Mouse (Mus musculus): ENCODE results near the gene Kctd6.
"Not testable (repeated sequence)": the region's sequence is repeated elsewhere in the genome, so short reads cannot be mapped to it uniquely, and the experiment has no call there.

Gene Kctd6
- long read RNA-seq, experiment 1, transcript Kctd6-201 (3 exons, 1,650 nt) = major isoform, 13 of 15 reads
- long read RNA-seq, experiment 1, partial matches to known transcripts = 1 of 15 reads
- long read RNA-seq, experiment 1, other reads (novel, unspliced or antisense) = 1 of 15 reads
- long read RNA-seq, experiment 2, transcript Kctd6-201 (3 exons, 1,650 nt) = major isoform, 17 of 20 reads
- long read RNA-seq, experiment 2, partial matches to known transcripts = 1 of 20 reads
- long read RNA-seq, experiment 2, other reads (novel, unspliced or antisense) = 2 of 20 reads

DNA sequence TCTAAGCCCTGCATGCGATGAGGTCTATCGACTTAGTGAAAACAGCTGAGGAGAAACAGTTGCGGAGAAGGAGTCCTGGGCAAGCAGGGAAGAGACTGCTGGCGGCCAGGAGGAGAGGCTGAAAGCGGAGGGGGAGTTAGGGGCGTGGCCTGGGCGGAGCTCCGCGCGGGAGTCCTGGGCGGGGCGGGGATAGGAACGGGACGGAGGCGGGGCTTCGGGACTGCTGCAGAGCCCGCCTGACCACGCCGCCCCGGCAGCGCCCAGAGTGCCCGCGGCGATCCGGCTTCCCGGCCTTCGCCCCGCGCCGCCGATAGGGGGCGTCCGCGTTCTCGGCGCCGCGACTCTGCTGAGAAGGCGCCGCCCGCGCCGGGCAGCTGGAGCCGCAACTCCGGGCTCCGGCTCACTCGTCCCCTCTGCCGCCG lies at the start of gene Kctd6:
Gene Kctd6 (plus strand): TSS at position 338 of the 422 bp plus-strand sequence.
- intact Hi-C loops (cut with DNase I) = no loop called here

DNA sequence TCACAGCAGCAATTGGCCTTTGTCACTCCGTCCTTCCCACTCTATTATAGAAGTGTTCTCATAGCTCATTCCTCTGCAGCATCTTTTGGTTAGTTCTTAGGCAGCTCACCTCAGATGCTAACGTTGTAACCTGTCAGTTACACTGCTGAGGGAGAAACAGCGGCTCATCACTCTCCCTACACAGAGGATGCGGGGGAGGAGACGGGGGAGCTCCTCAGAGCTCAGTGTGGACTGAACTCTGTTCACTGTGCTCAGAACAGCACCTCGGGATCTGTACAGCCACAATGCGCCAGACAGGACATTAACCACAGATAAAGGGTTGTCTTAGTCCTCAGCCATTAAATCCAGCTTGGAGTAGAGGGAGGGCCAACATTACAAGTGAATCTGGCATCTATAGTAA lies 49.5 kb upstream of the Kctd6 start:
- intact Hi-C loops (cut with DNase I) = no loop called here

DNA sequence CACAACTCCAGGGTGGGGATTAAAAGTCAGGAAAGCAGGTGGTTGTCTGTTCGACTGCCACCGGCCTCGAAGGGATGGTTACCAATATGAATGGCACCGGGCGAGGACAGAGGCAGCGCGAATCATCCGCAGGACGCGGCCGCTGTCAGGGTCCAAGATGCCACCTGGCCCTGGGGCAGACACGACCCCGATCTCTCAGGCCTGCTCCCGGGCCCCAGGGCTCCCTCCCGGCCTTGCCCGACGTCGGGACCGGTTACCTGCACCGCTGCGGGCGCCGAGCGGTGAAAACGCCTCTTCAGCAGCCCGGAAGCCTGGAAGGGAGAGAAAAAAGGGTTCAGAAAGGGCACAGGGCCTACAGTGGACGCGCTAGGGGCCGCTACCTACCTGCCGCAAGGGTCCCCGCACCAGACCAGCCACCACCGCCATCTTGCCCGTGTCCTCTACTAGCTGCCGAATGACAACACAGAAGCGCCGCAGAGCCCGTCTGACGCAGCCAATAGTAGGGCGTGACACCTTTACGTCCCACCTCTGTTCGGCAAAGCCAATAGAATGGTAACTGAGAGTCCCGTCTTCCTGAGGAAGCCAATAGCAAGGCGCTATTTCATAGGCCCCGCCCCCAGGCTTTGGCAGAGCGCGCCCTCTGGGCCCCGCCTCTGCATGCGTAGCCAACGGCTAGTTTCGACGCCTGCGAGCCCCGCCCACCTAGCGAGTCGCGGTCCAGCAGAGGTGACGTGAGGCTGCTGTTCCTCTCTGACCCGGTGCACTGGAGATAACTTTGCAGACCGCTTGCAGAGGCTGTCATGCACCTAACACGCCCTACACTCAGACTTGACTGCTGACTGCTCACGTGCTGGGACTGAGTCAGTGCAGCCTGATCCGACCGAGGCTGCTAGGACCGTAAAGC lies 41.2 kb upstream of the Kctd6 start, which contains the start of gene Pdhb:
Gene Pdhb (minus strand): TSS at position 519 of the 904 bp plus-strand sequence.
- intact Hi-C loops (cut with DNase I) = no loop called here

DNA sequence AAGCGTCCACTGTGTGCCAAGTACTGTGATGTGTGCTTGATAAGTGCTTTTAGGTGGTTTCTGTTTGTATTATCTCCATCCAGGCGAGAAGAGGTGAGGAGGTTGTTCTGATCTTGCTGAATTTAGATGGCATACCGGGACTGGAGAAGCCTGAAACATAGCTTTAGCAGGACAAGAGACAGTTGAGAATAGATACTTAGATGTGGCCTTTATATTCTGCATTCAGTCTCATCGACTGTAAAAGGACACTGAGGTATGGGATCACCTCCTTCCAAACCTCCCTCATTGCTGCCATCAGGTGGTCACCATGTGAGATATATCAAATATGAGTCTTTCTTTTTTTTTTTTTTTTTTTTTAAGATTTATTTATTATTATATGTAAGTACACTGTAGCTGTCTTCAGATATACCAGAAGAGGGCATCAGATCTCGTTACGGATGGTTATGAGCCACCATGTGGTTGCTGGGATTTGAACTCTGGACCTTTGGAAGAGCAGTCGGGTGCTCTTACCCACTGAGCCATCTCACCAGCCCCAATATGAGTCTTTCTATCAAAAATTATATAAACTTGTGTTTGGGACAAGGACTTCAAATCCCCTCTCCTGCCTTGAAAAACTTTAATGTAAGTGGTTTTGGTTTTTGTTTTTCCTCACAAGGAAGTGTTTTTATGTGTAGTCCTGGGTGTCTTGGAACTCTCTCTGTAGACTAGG lies 40.2 kb upstream of the Kctd6 start:
- intact Hi-C loops (cut with DNase I) = not testable (repeated sequence)

DNA sequence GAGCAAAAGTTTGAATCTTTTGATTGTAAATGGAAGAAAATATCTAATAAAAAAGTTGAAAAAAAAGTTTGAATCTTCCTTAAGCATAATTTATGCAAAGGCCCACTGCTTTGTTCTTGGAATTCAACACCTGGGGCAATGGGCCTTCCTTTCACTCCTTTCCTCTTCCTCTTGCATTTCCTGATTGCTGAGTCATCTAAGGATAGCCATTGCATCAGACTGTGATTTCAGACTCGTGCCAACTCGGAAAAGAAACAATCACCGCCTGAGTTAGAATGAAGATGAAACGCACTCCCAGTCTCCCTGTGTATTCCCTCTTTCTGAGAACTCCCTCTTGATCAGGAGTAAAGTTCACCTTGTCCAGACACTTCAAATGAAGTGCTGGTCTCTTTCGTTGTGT lies 39.3 kb upstream of the Kctd6 start:
- intact Hi-C loops (cut with DNase I) = no loop called here

DNA sequence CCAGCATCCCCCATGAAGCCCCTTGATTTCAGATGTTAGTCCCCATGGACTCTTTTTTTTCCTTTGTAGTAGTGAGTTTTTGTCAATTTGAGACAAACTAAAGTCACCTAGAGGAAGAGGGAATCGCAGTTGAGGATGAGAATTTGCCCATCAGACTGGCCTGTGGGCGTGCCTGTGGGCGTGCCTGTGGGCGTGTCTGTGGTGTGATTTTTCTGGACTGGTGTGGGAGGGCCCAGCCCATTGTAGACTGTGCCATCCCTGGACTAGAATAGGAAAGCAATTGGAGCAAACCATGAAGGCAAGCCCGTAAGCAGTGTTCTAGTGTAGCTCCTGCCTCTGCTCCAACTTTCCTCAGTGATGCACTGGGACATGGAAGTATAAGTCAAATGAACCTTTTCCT lies 37.7 kb upstream of the Kctd6 start:
- intact Hi-C loops (cut with DNase I) = no loop called here

DNA sequence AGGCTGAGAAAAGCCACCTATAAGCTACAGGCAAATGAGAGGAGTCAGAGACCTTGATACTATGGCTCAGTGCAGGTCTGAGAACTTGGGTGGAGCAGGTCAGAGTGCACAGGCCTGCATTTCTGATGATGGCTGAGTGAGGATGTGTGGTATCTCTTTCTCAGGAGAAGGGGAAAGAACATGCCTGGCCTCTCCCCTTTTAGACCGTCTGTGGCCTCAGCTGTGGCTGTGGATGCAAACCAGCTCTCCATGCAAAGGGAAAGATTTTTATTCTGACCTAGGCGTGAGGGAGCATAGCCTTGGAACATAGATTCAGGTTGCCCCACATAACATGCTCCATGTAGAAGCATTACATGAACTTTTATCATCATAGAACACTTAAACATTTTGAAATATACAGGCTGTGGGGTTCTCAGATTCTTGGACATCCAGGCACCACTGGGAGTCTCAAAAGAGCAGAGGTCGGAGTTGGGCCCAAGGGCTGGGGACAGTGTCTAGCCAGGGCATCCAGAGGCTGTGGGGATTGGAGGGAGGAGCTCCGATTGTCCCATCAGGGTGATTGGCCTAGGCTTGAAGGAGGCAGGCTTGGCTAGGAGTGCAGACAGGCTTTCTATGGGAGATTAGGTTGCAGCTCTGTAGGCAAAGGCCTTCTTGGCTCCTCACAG lies 33.4 kb upstream of the Kctd6 start:
- intact Hi-C loops (cut with DNase I) = loop anchor here (5.0 kb wide), 1 partner anchor 77 kb away; the partner anchor contains the start of gene Acox2

DNA sequence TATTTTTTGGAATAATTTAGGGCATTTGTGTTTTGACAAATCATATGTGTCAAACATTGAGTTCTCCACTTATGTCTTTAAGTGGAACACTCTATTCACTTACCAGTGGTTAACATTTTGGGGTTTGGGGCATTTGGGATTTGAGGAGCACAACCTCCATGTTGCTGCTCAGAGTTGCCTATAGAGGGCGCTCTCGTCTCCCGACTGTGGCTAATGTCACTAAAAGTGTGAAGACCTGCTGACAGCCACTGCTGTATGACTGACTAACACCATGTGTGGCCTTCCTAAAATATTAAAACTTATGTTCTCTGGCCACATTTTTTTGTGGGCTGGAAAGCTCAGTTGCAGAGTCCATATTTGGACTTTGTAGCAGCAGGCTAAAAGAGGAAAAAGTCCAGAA lies 30.6 kb upstream of the Kctd6 start:
- intact Hi-C loops (cut with DNase I) = loop anchor here (5.0 kb wide), 1 partner anchor 74 kb away; the partner anchor contains the start of gene Acox2

DNA sequence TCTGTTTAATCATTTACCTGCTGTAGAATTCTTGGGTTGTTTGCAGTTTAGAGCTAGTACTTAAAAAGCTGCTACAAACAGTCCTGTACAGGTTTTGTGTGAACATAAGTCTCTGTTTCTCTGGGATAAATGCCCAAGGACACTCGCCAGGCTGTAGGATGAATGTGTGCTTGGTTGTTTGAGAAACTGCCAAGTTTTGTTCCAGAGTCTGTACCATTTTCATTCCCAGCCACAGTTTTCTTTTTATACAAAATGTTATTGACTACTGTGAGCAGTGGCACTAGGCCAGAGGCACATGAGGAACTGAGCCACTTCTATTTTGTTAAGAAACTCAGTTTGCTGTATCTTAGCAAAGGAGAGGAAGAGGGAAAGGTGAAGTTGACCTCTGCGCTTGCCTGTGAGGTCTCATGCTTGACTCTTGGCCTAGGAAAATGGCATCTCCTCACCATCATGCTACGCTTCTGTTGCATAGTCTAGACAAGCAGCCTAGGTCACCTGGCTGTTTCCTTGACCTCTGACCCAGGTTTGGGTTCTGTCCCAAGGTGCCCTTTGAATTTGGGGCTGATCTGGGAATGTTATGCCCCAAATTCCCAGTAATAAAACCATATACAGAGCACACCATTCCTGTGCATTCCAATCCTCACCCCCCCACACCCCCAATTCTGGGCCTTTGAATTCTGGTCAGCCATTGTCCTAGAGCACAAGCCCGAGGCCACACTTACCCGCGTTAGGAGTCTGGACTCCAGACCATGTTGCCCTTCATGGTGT lies 27.5 kb upstream of the Kctd6 start:
- intact Hi-C loops (cut with DNase I) = no loop called here

DNA sequence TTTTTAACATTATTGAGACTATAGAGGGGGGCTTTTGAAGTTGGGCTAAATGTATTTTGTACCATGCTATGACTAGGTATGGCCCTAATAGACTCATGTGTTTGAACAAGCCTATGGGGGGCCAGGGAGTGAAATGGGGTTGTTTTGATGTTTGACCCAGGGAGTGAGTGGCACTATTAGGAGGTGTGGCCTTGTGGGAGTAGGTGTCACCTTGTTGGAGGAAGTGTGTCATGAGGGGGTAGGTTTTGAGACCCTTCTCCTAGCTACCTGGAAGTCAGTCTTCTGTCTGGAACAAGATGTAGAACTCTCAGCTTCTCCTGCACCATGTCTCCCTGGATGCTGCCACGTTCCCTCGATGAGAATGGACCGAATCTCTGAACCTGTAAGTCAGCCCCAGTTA lies 23.4 kb upstream of the Kctd6 start:
- intact Hi-C loops (cut with DNase I) = no loop called here

DNA sequence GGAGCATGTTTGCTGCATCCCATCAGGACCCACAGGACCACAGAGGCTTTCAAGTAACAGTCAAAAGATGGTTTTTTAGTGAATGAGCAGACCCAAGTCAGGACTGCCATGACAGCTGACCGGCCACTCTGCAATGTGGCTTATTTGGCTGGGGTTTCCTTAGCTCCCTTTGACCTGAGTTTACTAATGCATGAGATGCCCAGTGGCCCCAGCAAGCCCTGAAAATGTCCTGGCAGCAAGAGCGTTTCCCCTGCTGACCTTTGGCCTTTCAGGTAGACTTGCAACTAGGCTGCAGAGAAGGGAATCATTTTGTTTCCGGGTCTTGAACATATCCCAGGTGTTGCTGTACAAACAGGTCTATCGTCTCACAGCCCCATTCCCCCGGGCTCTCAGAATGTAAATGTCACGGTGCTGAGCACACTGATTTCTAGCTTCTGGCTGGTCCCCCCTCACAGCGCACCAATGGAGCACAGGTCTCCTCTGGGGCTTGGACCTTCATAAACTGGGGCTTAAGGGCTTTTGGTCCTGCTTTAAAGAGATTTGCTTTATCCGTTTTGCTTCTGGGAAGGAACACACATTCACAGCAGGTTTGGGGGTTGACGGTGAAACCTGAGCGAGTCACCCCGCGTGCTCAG lies 22.5 kb upstream of the Kctd6 start:
- intact Hi-C loops (cut with DNase I) = no loop called here

DNA sequence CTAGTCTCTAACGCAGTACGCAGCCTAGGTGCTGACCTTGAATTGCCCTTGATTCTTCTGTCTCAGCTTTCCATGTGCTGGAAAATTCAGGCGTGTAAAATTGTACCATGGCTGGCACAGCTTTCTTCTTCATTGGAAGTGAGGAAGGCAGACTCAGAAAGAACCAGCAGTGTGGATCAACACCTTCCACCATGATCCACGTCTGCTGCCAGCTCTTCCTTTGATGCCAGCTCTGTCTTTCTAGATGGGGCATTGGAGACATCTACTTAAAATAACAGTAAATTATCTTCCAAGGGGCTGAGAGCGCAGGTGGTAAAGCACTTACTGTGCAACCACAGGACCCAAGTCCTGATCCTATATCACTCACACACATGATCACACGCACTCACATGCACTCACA lies 21.2 kb upstream of the Kctd6 start:
- intact Hi-C loops (cut with DNase I) = no loop called here

DNA sequence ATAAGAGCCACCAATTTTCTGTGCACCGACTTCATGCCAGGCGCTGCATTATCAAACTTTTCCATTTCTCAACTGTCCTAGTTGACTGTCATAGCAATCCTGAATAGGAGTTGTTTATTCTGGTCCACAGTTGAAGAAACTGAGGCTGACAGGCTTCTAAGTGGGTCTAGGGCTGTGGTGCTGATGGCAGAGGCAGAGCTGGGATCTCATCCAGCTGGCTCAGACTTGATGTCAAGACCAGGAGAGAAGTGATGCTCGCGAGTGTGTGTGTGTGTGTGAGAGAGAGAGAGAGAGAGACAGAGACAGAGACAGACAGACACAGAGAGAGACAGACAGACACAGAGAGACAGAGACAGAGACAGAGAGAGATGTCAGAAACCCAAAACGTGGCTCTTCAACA lies 13.2 kb upstream of the Kctd6 start:
- intact Hi-C loops (cut with DNase I) = no loop called here

DNA sequence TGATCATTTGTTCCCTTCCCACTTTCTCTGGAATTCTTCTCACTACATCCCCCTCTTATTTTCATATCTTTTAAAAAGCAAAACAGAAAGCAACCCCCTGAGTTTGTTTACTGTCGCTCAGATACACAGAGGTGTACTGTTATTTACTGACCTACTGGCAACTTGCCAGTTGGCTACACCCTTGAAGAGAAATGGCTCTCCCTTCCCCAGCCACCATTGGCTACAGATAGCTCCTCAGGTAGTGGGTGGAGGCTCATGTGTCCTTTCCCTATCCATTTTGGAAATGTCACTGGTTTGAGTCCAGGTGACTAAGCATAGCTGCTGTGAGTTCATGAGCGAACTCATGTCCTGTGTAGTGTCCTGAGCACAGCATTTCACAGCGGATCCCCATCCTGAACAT lies 12.2 kb upstream of the Kctd6 start:
- intact Hi-C loops (cut with DNase I) = no loop called here

DNA sequence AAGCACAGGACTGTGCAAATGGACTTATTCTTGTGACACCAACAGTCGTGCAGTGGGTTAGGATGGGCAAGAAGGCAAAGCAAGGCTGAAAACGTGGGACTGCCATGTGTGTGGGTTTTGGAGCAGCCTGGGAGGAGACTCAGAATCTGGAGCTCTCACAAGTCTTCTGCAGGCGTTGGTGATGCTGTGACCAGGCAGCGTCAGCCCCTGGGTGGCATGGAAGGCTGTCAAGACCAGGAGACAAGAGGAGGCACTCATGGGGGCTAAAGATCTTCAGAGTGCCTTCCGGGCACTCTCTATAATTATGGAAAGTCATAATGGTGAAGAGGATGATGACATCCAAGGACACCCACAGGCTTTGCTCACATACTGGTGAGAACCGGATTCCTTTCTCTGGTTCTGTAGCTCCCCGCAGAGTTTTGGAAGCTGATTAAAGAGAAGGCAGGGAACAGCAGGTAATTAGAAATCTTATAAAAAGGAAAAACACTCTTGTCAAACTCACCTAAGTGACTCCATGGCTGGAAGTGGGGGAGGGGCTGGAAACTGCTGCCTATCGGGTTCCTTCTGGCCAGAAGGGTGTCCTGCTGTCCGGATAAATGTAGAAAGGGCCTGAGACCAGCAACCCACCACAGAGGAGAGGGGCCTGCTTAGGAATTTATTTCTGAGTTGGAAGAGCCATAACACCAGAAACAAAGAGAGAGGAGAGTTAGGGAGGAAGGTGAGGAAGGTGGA lies 7.6 kb upstream of the Kctd6 start:
- intact Hi-C loops (cut with DNase I) = no loop called here

DNA sequence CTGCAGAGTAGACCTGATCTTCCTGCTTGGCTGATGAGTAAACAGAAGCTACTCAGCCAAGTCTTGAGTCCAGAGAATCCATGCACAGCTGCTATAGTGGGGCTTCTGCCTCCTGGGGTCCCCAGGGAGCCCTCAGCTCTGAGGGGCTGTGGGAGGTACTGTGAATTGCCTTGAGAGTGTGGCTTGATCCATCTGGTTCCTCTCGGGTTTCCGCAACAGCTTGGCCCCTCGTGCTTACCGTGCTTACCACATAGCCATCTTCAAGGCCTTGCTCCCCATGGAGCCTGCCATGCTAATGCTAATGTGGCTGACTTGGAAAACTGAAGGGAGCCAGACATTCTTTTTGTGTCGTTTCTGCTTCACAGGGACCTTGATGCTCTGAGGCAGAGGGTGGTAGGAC lies 6.8 kb upstream of the Kctd6 start:
- intact Hi-C loops (cut with DNase I) = no loop called here

DNA sequence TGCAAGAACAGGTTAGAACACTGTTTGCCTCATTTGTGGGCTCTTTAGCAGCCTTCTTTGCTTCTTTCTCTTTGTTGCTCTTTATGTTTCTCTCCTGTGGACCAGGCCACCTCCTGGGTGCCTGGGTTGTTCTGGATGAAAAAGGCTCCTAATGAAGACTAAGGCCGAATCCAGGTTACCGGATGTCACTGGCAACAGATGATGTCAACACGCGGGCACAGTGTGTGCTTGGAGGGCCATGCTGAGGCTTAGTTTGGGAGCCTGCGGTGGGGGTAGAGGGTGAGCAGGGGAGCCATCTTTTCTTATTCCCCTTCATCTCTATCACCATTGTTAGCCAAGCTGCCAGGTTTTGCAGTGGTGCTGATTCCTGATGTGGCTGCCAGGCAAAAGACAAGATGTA lies 6.4 kb upstream of the Kctd6 start:
- intact Hi-C loops (cut with DNase I) = no loop called here

DNA sequence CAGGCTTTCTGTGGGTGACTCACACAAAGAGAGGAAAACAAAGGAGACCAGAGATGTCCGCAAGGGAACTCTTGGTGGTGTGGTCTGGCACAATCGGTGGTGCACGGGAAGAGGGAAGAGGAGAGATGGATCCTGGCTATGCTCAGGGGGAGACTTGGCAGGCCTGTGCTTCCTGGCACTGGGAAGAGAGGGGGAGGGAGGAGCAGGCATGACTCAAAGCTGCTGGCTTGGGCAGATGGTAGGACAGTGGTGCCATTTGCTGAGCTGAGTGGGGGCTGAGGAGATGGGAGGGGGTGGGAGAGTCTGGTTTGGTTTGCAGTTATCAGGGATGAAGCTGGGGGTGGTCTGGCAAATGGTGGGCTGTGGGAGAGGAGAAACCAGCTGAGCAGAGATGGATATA lies 5.1 kb upstream of the Kctd6 start:
- intact Hi-C loops (cut with DNase I) = no loop called here

DNA sequence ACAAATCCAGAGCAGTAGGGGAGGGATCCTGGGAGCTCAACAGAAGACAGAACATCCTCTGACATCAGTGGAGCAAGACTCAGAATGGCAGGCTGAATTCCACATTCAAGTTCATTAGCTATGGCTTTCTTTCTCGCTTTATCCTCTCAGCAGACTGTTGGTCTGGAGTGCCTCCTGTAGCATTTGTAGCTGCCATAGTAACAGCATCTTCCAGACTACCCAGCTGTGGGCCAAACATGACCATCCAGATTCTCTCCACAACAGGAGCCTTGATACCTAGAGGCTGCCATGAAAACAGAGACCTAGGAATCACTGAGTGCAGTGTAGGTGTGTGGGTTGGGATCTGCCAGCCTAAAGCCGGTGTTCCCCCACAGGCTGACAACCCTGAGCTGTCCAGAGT lies 4.0 kb upstream of the Kctd6 start:
- intact Hi-C loops (cut with DNase I) = no loop called here

All from adrenal gland (tissue).